Mouse (Mus musculus) embryo, embryonic 11.5 days (tissue): ENCODE data around the gene Ubr7.

Experiments used
- DNase-seq: peaks from one replicate; pipeline ENCODE4 v3.0.0-alpha.2; 2012; ENCODE audit warnings: low read depth, low spot score

The Ubr7 gene

DNA sequence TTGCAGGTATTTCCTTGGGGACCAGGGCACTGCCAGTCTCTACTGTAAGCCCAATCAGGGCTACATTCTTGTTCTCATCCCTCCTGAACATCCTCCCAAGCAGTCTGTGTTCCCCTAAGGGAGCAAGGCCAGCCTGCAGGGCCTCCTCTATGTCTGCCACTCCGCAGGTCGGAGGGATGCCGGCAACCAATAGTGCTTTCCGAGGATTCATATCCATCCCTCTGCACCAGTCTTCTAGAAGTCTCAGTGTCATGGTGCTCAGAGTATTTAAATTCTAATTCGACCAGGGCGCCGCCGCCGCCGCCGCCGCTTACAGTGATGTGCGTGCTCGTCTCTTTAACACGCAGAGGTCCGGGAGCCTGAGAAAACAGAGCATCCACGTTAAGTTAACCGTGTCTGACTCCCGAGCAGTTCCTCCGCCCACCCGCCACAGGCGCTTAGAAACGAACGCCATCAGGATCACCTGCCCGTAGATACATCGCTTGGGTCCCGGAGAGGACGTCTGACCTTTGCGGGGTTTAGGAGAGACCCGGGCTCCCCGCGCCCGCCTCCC is 14.7 kb upstream of the Ubr7 start:
- DNase-seq, result no peak

- DNase-seq, result peak; percentile 81
Measured at GRCm38 (mm10) chr12:102743589-102744574, 13.9 kb upstream of the Ubr7 start, which contains the start of the genes Moap1 and Tmem251. Moap1 (minus strand) TSS chr12:102743661. Tmem251 (plus strand) TSS chr12:102743762.

DNA sequence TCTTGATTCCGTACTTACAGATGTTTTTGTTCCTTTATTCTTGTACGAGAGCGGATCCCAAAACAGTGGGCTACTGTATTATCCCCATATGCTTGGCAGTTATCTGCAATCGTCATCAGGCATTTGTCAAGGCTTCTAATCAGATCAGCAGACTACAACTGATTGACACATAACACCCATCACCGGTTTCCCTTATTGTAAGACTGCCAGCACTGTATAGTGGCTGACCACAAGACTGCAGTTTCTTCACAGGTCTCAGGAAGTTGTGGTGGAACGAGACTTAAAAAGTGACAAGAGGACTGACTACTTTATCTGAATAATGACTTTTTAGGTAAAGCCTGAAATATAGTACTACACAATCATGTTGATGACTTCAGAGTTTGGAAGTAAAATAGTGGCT is 12.9 kb upstream of the Ubr7 start:
- DNase-seq, result no peak

GRCm38 (mm10) chr12:102748256-102748655 is 9.5 kb upstream of the Ubr7 start:
- no peak for DNase-seq

- no peak for DNase-seq
Measured at GRCm38 (mm10) chr12:102756304-102756703, 1.5 kb upstream of the Ubr7 start.

DNA sequence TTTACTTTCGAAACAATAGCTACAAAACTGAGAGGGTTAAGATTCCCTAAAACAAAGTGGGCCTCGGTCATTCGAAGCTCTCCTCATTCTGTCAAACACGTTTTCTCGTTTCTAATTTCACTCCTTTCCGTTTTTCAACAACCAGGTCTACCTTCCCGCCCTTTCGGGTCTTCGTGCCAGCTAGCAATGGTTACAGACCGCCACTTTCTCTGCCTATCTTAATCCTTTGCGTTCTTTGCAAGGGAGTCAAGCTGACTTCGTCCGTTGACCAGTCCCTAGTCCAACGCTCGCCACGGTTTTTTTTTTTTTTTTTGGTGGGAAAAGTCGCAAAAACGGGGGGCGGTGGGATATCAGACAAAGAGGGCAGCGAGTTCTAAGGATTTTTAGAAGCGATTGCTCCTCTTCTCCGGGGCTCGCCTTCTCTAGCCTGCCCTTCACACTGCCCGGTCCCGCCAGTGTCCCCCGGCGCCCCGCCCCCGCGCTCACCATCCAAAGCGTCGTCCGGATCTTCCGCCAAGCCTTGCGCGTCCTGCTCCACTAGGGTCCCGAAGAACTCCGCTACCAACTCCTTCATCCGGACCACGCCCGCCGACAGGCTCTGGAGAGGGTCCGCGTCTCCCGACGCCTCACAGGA is 595 bp upstream of the Ubr7 start:
- DNase-seq, result no peak

- no peak for DNase-seq
Measured at GRCm38 (mm10) chr12:102758403-102758756, 613 bp downstream of the Ubr7 start, which contains the start of gene Gm20604. Gm20604 (minus strand) TSS chr12:102758672.

GRCm38 (mm10) chr12:102758936-102759335 is 1.2 kb downstream of the Ubr7 start:
- no peak for DNase-seq

- DNase-seq, result no peak
Measured at GRCm38 (mm10) chr12:102761668-102762067, 3.9 kb downstream of the Ubr7 start.

DNA sequence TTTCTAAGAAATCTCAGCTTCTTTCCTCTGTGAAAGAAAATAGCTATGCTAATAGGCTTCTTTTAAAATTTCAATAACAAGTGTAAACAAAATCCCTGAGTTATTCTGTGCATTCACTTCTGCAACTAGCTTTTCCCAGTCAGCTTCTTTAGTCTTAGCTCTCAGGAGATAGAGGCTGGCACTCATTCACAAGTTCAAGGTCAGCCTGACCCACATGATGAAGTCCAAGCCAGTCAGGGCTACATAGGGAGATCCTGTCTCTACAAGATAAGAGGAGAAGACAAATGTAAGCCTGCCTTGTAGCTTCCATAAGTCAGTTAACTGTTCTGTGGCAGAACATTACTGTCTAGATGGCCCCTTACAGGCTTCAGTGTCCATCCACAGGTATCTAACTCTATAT is 5.9 kb downstream of the Ubr7 start:
- no peak for DNase-seq

GRCm38 (mm10) chr12:102769000-102769399 is 11.2 kb downstream of the Ubr7 start:
- no peak for DNase-seq

DNA sequence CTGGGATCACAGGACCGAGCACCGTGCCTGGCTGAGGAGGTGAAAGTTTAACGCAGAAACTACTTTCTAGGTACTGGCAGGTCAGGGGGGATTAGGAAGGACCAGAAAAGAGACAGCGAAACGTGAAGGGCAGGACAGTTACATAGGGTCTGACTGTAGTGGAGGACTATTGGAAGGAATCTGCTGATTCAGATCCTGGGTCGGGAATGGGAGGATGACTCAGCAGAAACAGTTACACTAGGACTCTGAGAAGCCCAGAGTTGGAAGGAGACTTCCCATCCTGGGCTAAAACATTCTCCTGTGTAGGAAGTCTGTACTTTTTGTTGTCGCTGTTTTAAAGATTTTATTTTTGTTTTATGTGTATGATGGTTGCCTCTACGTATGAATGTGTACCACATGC is 13.8 kb downstream of the Ubr7 start:
- DNase-seq, result no peak

- DNase-seq, result no peak
Measured at GRCm38 (mm10) chr12:102772676-102773075, 14.9 kb downstream of the Ubr7 start.

DNA sequence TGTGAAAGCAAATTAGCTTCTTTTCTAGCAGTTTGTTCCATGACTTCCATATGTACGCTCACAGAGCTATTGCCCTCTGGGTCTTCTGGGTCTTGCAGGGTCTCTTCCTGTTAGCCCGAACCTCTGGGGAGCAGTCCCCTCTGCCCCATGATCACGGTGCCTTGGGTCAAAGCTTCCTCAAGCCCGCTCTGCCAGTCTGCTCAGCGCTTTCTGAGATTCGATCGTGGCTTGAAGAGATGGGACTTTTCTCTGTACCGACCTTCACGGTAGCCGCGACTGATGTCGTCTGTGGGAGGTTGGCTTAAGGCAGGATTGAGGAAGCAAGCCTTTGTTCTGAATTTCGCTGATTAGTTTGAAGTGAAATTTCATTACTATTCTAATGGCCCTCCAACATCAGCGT is 18.3 kb downstream of the Ubr7 start:
- DNase-seq, result no peak

GRCm38 (mm10) chr12:102778151-102778550 is 20.4 kb downstream of the Ubr7 start:
- no peak for DNase-seq

- no peak for DNase-seq
Measured at GRCm38 (mm10) chr12:102779452-102779851, 21.7 kb downstream of the Ubr7 start.

GRCm38 (mm10) chr12:102782841-102783240 is 25.1 kb downstream of the Ubr7 start:
- DNase-seq, result no peak

DNA sequence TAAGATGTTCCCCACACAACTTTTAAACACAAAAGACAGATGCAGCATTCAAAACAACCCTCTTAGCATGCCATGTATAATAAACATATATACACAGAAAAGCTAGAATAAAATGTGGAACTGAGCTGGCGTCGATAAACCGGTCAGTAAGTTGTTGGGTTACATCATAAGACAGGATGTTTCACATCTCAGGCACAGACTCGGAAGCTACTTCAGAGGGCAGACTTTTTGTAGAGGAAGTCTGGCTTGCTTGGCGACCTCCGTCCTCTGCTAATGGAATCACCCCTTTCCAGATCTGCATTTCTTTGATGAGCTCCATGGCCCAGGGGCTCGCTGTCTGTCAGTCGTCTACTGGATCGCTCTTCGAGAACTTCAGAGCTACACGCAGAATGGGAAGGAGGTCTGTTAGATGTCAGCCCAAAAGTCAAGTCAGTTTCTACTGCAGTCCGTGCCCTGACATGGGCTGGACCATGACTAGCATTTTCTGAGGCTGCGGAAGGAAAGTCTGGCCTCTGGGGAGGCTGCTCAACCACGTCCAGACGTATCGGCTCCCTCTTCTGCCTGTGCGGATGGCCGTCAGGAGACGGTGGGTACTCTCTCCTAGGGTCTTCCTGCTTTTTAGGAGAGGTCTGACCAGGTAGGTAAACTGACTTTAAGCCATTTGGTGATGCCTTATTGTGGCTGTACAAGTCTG is 27.3 kb downstream of the Ubr7 start:
- DNase-seq, result no peak

DNA sequence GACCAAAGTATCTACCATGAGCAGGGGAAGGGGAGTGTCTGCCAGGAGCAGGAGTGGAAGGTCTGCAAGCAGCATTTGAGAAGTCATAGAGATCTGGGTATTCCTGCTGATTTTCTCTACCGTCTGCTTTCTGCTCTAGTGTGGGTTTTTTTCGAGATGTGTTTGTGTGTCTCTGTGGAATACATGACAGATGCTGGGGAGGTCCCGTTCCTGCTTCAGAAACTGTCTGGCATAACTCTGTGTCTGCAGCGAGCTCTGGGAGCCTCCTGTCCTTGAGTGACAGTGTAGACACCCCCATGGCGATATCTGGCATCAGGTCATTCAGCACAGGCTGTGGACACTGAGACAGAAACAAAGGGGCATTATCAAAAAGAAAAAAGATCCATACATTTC is 27.8 kb downstream of the Ubr7 start:
- no peak for DNase-seq

DNA sequence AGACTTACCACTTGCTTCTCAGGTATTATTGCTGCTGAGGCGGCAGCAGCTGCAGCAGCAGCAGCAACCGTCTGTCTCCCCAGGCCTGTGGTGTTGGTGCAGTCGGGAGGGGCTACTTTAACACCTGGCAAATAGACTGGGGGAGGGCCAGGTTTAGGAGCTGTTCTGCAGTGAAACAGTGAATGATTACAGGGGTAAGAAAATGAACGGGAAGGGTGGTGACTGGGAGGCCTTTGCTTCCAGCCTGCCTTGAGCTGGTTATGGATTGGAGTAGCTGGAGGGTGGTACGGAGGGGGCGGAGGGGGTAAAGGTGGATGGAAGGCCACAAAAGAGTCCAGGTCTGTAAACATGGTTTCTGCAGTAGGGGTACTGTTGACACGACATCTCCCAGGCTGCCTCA is 30.2 kb downstream of the Ubr7 start:
- DNase-seq, result no peak

GRCm38 (mm10) chr12:102799528-102799927 is 41.8 kb downstream of the Ubr7 start:
- DNase-seq, result no peak

DNA sequence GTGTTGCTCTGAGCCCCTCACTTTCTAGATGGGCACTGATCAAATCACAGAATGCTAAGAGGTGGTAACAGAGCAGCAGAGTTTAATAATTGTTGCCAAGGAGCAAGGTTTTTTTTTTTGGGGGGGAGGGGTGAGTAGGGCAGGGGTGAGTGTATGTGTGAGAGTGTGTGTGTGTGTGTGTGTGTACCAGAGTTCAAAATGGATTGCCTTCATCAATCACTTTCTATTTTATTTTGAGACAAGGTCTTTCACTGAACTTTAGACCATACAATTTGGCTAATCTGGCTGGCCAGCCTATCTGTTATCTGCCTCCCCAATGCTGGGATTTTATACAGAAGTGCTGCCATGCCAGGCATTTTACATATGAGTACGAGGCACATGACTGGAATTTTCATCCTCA is 57.1 kb downstream of the Ubr7 start:
- no peak for DNase-seq
